Mouse (Mus musculus) embryo, embryonic 10.5 days (tissue): ENCODE data around the gene Zdhhc6.

Source experiments
- DNase-seq: peaks from one replicate; pipeline ENCODE4 v3.0.0-alpha.2; 2015; ENCODE audit warnings: low spot score

Gene Zdhhc6

GRCm38 (mm10) chr19:55257656-55258375 lies 58.0 kb downstream of the Zdhhc6 start:
- DNase-seq = no peak

GRCm38 (mm10) chr19:55256156-55256555 lies 59.7 kb downstream of the Zdhhc6 start:
- no peak for DNase-seq

- DNase-seq = peak; percentile 83
Observed at GRCm38 (mm10) chr19:55254513-55255016, 61.3 kb downstream of the Zdhhc6 start.

- DNase-seq = peak; percentile 67
Observed at GRCm38 (mm10) chr19:55253570-55254441, 62.0 kb downstream of the Zdhhc6 start.

- DNase-seq = no peak
Observed at GRCm38 (mm10) chr19:55253239-55253569, 62.6 kb downstream of the Zdhhc6 start.

GRCm38 (mm10) chr19:55251383-55252124 lies 64.3 kb downstream of the Zdhhc6 start, which contains the start of gene Acsl5:
Gene Acsl5, plus strand, starts transcription at chr19:55251938.
- no peak for DNase-seq

GRCm38 (mm10) chr19:55250451-55250850 lies 65.4 kb downstream of the Zdhhc6 start:
- no peak for DNase-seq

- no peak for DNase-seq
Observed at GRCm38 (mm10) chr19:55247991-55248520, 67.8 kb downstream of the Zdhhc6 start.

GRCm38 (mm10) chr19:55247563-55247962 lies 68.3 kb downstream of the Zdhhc6 start:
- DNase-seq = no peak

GRCm38 (mm10) chr19:55244791-55245231 lies 71.0 kb downstream of the Zdhhc6 start:
- DNase-seq = peak; percentile 51

- no peak for DNase-seq
Observed at GRCm38 (mm10) chr19:55241186-55241645, 74.6 kb downstream of the Zdhhc6 start, which contains the start of gene Gucy2g. Gene Gucy2g, minus strand, starts transcription at chr19:55241236.

- DNase-seq = no peak
Observed at GRCm38 (mm10) chr19:55239766-55240426, 75.9 kb downstream of the Zdhhc6 start.

- no peak for DNase-seq
Observed at GRCm38 (mm10) chr19:55236564-55236963, 79.3 kb downstream of the Zdhhc6 start.

- no peak for DNase-seq
Observed at GRCm38 (mm10) chr19:55236026-55236425, 79.8 kb downstream of the Zdhhc6 start.

- no peak for DNase-seq
Observed at GRCm38 (mm10) chr19:55232136-55232535, 83.7 kb downstream of the Zdhhc6 start.

GRCm38 (mm10) chr19:55231081-55231480 lies 84.8 kb downstream of the Zdhhc6 start:
- DNase-seq = no peak

- no peak for DNase-seq
Observed at GRCm38 (mm10) chr19:55227135-55227534, 88.7 kb downstream of the Zdhhc6 start.

GRCm38 (mm10) chr19:55226621-55227020 lies 89.2 kb downstream of the Zdhhc6 start:
- DNase-seq = no peak

GRCm38 (mm10) chr19:55222268-55222667 lies 93.6 kb downstream of the Zdhhc6 start:
- DNase-seq = no peak
